Mouse (Mus musculus): ENCODE measurements around the gene Gm12185. TPM values are rescaled to one million over a fixed set of nuclear protein-coding genes. Genes with fewer than 3 reads are reported as not detected.
A peak's percentile ranks its signal among the peaks of the same experiment; 100 is the strongest.

The Gm12185 gene
- polyA plus RNA-seq, 1 experiment from 2014 or later, result not detected

DNA sequence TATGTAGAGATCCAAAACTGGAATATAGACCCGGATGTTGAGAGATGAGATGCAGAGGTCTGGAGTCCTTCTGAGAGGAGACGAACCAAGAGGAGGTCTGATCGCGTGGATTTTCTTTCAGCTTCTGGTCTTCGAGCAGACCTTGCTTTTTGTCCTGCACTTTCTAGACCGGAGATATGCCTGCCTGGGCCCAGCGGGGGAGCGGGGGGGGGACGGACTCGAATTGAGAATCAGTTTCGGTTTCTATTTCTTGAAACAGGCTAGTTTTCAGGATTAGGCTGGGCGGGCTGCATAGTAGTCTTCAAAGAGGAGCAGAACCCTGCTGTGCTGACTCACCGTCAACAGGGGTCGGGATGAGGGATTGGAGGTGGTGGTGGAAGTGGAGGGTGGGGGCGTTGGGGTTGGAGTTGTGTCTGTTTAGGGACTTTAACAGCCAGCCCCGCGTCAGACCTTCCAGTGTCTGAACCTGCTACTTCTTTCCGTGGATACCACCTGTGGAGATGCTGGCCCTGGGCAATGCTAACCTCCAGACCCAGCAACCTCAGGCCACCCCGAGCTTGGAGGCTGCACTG is 120.7 kb downstream of the Gm12185 start, which contains the start of gene Irgm1:
TSS of gene Irgm1 (minus strand) at position 483 of the 572 bp plus-strand sequence.
- Histone ChIP-seq H3K36me3 (ENCODE audit: control insufficient read depth, insufficient read depth, low read length) (no peaks in the 10 kb centered on the region), H3K4me2 (ENCODE audit: low read depth, low read length) (peak within 1 kb of the TSS; percentile 69), H3K9me3 (ENCODE audit: control insufficient read depth, low read length) (no peaks in the 10 kb centered on the region), H3K4me3 (ENCODE audit: low read length) (peak within 1 kb of the TSS; percentile 64), H3K27me3 (ENCODE audit: control insufficient read depth, insufficient read depth, low read depth, low read length) (no peaks in the 10 kb centered on the region), H3K4me1 (replicated peaks; ENCODE audit: control insufficient read depth, insufficient read depth, low read length) (peaks cover 17% of the 10 kb centered on the region), H3K27ac (ENCODE audit: low read length) (peak within 1 kb of the TSS; percentile 71), H3K9ac (ENCODE audit: low read length) (peak within 1 kb of the TSS; percentile 76)
- ATAC-seq (ENCODE audit: low read depth), result peak; percentile 58
- WGBS, result 1% methylated on average over 19 of the region's 19 CpGs

DNA sequence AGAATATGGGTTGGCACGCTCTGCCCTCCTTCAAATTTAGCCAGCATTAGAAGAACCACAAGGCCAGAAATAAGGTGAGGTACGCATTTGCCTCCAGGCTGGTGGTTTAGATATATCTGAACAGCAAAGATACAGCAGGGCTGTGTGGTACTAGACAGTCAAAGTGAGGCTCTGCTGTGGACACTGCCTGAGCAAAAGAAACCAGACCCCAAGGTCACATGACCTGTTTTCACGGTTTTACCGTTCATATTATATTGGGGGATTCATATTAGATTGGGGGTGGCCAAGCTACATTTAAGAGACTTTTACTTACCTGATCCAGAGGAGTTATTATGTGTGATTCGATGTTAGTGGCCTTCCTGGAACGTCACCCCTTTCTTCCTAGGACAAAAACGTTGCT is 121.2 kb downstream of the Gm12185 start:
- H3K9ac ChIP-seq (ENCODE audit: low read length), result peak overlapping the region; percentile 76
- H3K27ac ChIP-seq (ENCODE audit: low read length), result peak overlapping the region; percentile 71
- peaks cover 17% of the 10 kb centered on the region for H3K4me1 ChIP-seq (replicated peaks; ENCODE audit: control insufficient read depth, insufficient read depth, low read length)
- 26% methylated on average over 7 of the region's 7 CpGs for WGBS
- H3K9me3 ChIP-seq (ENCODE audit: control insufficient read depth, low read length), result no peaks in the 10 kb centered on the region
- no peaks in the 10 kb centered on the region for H3K36me3 ChIP-seq (ENCODE audit: control insufficient read depth, insufficient read depth, low read length)
- no peaks in the 10 kb centered on the region for H3K27me3 ChIP-seq (ENCODE audit: control insufficient read depth, insufficient read depth, low read depth, low read length)
- H3K4me2 ChIP-seq (ENCODE audit: low read depth, low read length), result peak overlapping the region; percentile 69
- peak; percentile 30; the same call in 1 of the 2 replicates for ATAC-seq (ENCODE audit: low read depth)
- peak overlapping the region; percentile 64 for H3K4me3 ChIP-seq (ENCODE audit: low read length)

DNA sequence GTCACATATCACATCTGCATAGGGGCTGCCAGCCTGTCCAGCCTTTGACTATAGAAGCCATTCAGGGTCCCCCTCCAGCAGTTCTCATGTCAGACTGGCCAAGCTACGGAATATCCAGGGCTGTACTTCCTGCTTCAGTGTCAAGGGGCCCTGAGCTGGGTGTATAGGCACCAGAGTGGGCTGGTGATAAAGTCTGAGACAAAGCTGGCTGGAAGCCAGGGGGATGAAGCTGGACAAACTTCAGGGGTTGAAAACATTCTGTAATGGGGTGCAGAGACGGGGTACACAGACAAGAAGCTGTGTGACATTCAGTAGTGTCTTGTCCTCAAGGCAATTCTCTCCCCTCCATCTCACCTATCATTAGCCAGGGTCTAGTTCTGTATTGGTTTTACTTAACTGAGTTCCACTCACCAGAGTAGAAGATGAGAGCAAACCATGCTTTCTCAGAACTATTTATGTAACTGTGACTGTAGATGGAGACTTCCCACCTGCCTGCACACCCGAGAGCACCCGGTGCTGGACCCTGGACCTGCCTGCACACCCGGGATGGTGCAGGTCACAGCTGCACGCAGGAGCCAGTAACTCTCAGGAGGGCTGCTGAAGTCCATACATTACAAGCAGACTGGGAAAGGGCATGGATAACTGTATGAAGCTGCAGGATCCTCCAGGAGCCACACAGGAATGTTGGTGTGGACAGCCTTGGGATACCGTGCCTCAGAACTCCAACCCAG is 122.5 kb downstream of the Gm12185 start:
- Histone ChIP-seq H3K36me3 (ENCODE audit: control insufficient read depth, insufficient read depth, low read length) (no peaks in the 10 kb centered on the region), H3K4me2 (ENCODE audit: low read depth, low read length) (peak overlapping the region; percentile 69), H3K27me3 (ENCODE audit: control insufficient read depth, insufficient read depth, low read depth, low read length) (no peaks in the 10 kb centered on the region), H3K4me1 (replicated peaks; ENCODE audit: control insufficient read depth, insufficient read depth, low read length) (peaks cover 17% of the 10 kb centered on the region), H3K4me3 (ENCODE audit: low read length) (peak overlapping the region; percentile 64), H3K9me3 (ENCODE audit: control insufficient read depth, low read length) (no peaks in the 10 kb centered on the region), H3K27ac (ENCODE audit: low read length) (peak overlapping the region; percentile 24; the same call in 1 of the 2 replicates), H3K9ac (ENCODE audit: low read length) (peak overlapping the region; percentile 52)
- no peak for ATAC-seq (ENCODE audit: low read depth)
- WGBS, result 29% methylated on average over 7 of the region's 7 CpGs

DNA sequence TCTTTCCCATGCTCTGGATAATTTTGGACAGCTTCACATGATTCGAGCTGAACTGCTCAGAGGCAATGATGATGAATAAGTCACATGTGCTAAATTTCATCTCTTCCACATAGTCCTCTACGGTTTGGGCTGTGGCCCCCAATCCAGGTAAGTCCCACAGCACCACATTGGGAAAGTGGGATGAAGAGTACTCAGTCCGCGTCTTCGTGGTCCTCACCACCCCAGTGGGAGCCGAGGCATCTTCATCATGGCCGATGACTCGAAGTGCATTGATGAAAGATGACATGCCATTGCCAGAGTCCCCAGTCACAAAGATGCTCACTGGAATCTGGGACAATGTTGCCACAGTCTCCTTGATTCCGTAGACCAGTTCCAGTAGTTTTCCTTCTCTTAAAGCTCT is 125.5 kb downstream of the Gm12185 start:
- no peak for ATAC-seq (ENCODE audit: low read depth)
- Histone ChIP-seq H3K36me3 (ENCODE audit: control insufficient read depth, insufficient read depth, low read length) (no peaks in the 10 kb centered on the region), H3K4me1 (replicated peaks; ENCODE audit: control insufficient read depth, insufficient read depth, low read length) (peaks cover 12% of the 10 kb centered on the region), H3K4me2 (ENCODE audit: low read depth, low read length) (no peak overlapping the region), H3K4me3 (ENCODE audit: low read length) (no peak overlapping the region), H3K9ac (ENCODE audit: low read length) (no peak overlapping the region), H3K27me3 (ENCODE audit: control insufficient read depth, insufficient read depth, low read depth, low read length) (no peaks in the 10 kb centered on the region), H3K9me3 (ENCODE audit: control insufficient read depth, low read length) (no peaks in the 10 kb centered on the region), H3K27ac (ENCODE audit: low read length) (no peak overlapping the region)
- 94% methylated on average over 9 of the region's 9 CpGs for WGBS

DNA sequence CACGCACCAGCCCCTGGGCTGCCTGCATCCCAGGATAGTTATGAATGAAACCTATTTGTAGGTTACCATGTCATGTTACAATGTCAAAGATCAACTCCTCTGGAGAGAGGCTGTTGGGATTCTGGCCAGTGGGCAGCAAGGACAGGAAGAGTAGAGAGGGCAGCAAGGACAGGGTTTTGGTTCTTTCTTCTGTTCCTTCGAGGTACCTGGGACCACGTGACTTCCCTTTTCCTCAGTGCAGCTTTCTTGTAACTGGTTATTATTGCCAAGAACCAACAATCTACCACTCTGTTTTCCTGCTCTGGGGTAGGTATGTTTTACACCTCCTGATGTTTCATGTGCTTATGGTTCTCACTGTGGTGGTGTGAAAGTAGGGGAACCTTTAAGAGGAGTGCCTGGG is 128.2 kb downstream of the Gm12185 start:
- Histone ChIP-seq H3K36me3 (ENCODE audit: control insufficient read depth, insufficient read depth, low read length) (no peaks in the 10 kb centered on the region), H3K4me3 (ENCODE audit: low read length) (no peak overlapping the region), H3K9me3 (ENCODE audit: control insufficient read depth, low read length) (no peaks in the 10 kb centered on the region), H3K27ac (ENCODE audit: low read length) (no peak overlapping the region), H3K4me2 (ENCODE audit: low read depth, low read length) (no peak overlapping the region), H3K27me3 (ENCODE audit: control insufficient read depth, insufficient read depth, low read depth, low read length) (no peaks in the 10 kb centered on the region; the same call in 1 of the 2 replicates), H3K4me1 (replicated peaks; ENCODE audit: control insufficient read depth, insufficient read depth, low read length) (peaks cover under 1% of the 10 kb centered on the region), H3K9ac (ENCODE audit: low read length) (no peak overlapping the region)
- 91% methylated on average over 3 of the region's 3 CpGs for WGBS
- ATAC-seq (ENCODE audit: low read depth), result no peak

DNA sequence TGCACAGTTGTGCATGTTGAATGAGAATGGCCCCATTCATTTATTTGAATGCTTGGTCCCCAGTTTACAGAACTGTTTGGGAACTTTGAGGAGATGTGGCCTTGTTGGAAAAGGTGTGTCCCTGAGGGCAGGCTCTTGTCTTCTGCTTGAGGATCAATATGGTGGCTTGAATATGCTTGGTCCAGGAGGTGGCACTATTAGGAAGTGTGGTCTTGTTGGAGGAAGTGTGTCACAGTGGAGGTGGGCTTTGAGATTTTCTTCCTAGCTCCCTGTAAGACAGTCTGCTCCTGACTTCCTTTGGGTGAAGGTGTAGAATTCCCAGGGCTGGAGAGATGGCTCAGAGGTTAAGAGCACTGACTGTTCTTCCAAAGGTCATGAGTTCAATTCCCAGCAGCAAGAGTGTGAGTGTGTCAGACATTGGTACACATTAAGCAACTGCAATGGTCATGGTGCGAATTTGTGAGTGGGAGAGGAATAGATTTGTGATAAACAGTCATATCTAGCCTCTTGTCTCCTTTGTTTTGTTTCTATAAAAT is 129.2 kb downstream of the Gm12185 start:
- H3K27ac ChIP-seq (ENCODE audit: low read length), result no peak overlapping the region
- H3K4me2 ChIP-seq (ENCODE audit: low read depth, low read length), result no peak overlapping the region
- H3K4me3 ChIP-seq (ENCODE audit: low read length), result no peak overlapping the region
- H3K4me1 ChIP-seq (replicated peaks; ENCODE audit: control insufficient read depth, insufficient read depth, low read length), result peaks cover 11% of the 10 kb centered on the region; the same call in 1 of the 2 replicates
- 54% methylated on average over 1 of the region's 1 CpGs for WGBS
- H3K9ac ChIP-seq (ENCODE audit: low read length), result no peak overlapping the region
- no peaks in the 10 kb centered on the region for H3K36me3 ChIP-seq (ENCODE audit: control insufficient read depth, insufficient read depth, low read length)
- H3K9me3 ChIP-seq (ENCODE audit: control insufficient read depth, low read length), result no peaks in the 10 kb centered on the region
- no peaks in the 10 kb centered on the region; the same call in 1 of the 2 replicates for H3K27me3 ChIP-seq (ENCODE audit: control insufficient read depth, insufficient read depth, low read depth, low read length)
- no peak for ATAC-seq (ENCODE audit: low read depth)

DNA sequence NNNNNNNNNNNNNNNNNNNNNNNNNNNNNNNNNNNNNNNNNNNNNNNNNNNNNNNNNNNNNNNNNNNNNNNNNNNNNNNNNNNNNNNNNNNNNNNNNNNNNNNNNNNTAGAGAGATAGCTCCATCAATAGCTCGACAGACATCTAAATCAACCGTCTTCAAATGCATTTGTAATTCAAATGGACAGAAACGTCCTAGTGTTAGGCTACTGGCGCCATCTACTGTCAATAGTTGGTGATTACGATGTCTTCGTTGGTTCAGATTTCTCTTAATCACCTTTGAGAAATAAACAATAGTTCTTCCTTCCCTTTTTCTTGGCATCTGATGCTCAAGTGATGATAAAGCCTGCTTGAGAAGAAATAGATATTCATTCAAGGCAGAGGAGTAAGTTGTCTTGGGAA is 133.0 kb downstream of the Gm12185 start:
- WGBS, result under 1% methylated on average over 6 of the region's 6 CpGs
- Histone ChIP-seq H3K9me3 (ENCODE audit: control insufficient read depth, low read length) (no peaks in the 10 kb centered on the region), H3K9ac (ENCODE audit: low read length) (no peak overlapping the region), H3K27ac (ENCODE audit: low read length) (no peak overlapping the region), H3K4me2 (ENCODE audit: low read depth, low read length) (peak overlapping the region; percentile 88), H3K27me3 (ENCODE audit: control insufficient read depth, insufficient read depth, low read depth, low read length) (no peaks in the 10 kb centered on the region; the same call in 1 of the 2 replicates), H3K4me1 (replicated peaks; ENCODE audit: control insufficient read depth, insufficient read depth, low read length) (peaks cover 22% of the 10 kb centered on the region; the same call in 1 of the 2 replicates), H3K4me3 (ENCODE audit: low read length) (no peak overlapping the region; the same call in 1 of the 2 replicates), H3K36me3 (ENCODE audit: control insufficient read depth, insufficient read depth, low read length) (no peaks in the 10 kb centered on the region)
- no peak for ATAC-seq (ENCODE audit: low read depth)

Other genes starting within 250 kb of the Gm12185 start
- 657 and 669 TPM in 2 replicates for gene Rack1, start 191.9 kb downstream of the Gm12185 start, polyA plus RNA-seq (2015; fragmentation: Nextera tagmentation; extraction: Ambion mirVana)
- gene Trim41, start 174.9 kb downstream of the Gm12185 start, polyA plus RNA-seq (2015; fragmentation: Nextera tagmentation; extraction: Ambion mirVana), result 6.4 and 6.6 TPM in 2 replicates
- 0.51 and 1.2 TPM in 2 replicates for gene Trim7, start 166.1 kb downstream of the Gm12185 start, polyA plus RNA-seq (2015; fragmentation: Nextera tagmentation; extraction: Ambion mirVana)
- gene Gm12184, start 165.6 kb downstream of the Gm12185 start, polyA plus RNA-seq (2015; fragmentation: Nextera tagmentation; extraction: Ambion mirVana), result 1.7 and 2.6 TPM in 2 replicates
- 10.6 and 14.9 TPM in 2 replicates for gene Irgm1, start 120.5 kb downstream of the Gm12185 start, polyA plus RNA-seq (2015; fragmentation: Nextera tagmentation; extraction: Ambion mirVana)
- gene Gm5431, start 90.0 kb downstream of the Gm12185 start, polyA plus RNA-seq (2015; fragmentation: Nextera tagmentation; extraction: Ambion mirVana), result 0.18 and 0.24 TPM in 2 replicates
- 3.5 and 6.6 TPM in 2 replicates for gene Psme2b, start 46.0 kb downstream of the Gm12185 start, polyA plus RNA-seq (2015; fragmentation: Nextera tagmentation; extraction: Ambion mirVana)
- gene Olfr56, start 13.3 kb downstream of the Gm12185 start, polyA plus RNA-seq (2015; fragmentation: Nextera tagmentation; extraction: Ambion mirVana), result not detected in 2 replicates
- 0.85 and 1.5 TPM in 2 replicates for gene 9930111J21Rik1, start 12.8 kb downstream of the Gm12185 start, polyA plus RNA-seq (2015; fragmentation: Nextera tagmentation; extraction: Ambion mirVana)
- 0.53 and 1.5 TPM in 2 replicates for gene Tgtp1, start 1.9 kb upstream of the Gm12185 start, polyA plus RNA-seq (2015; fragmentation: Nextera tagmentation; extraction: Ambion mirVana)
- gene 9930111J21Rik2, start 59.0 kb upstream of the Gm12185 start, polyA plus RNA-seq (2015; fragmentation: Nextera tagmentation; extraction: Ambion mirVana), result 0.78 TPM in 2 replicates
- 0.69 and 2.4 TPM in 2 replicates for gene Tgtp2, start 72.0 kb upstream of the Gm12185 start, polyA plus RNA-seq (2015; fragmentation: Nextera tagmentation; extraction: Ambion mirVana)
- 2.5 and 3.6 TPM in 2 replicates for gene Ifi47, start 84.4 kb upstream of the Gm12185 start, polyA plus RNA-seq (2015; fragmentation: Nextera tagmentation; extraction: Ambion mirVana)
- gene Olfr1396, start 122.6 kb upstream of the Gm12185 start, polyA plus RNA-seq (2015; fragmentation: Nextera tagmentation; extraction: Ambion mirVana), result 0.15 TPM in 1 of 2 replicates, not detected in the other
- not detected in 2 replicates for gene Olfr1395, start 150.0 kb upstream of the Gm12185 start, polyA plus RNA-seq (2015; fragmentation: Nextera tagmentation; extraction: Ambion mirVana)
- not detected in 2 replicates for gene Olfr1394, start 162.2 kb upstream of the Gm12185 start, polyA plus RNA-seq (2015; fragmentation: Nextera tagmentation; extraction: Ambion mirVana)
- gene Btnl9, start 194.9 kb upstream of the Gm12185 start, polyA plus RNA-seq (2015; fragmentation: Nextera tagmentation; extraction: Ambion mirVana), result 0.73 and 0.84 TPM in 2 replicates
- gene Zfp62, start 211.1 kb upstream of the Gm12185 start, polyA plus RNA-seq (2015; fragmentation: Nextera tagmentation; extraction: Ambion mirVana), result 35.8 and 38.2 TPM in 2 replicates